Mouse (Mus musculus) hindbrain, postnatal 0 days (tissue): ENCODE results near the gene Tank. TPM values are rescaled to one million over a fixed set of nuclear protein-coding genes. Genes with fewer than 3 reads are reported as not detected.

ENCODE experiments used
- ATAC-seq: fragments of 200-750 bp; cut with Nextera tagmentation; 2 replicates; pipeline ENCODE4 v1.8.0; 2017; ENCODE audit warnings: mild to moderate bottlenecking, moderate TSS enrichment, moderate library complexity
- DNase-seq: peaks from one replicate; pipeline ENCODE4 v3.0.0-alpha.2; 2015; ENCODE audit warnings: low spot score
- H3K27ac ChIP-seq: fragments of 300-500 bp; sonication (generic); 2 replicates; pipeline ENCODE4 v1.5.1; 2014; ENCODE audit warnings: mild to moderate bottlenecking
- H3K27me3 ChIP-seq: fragments of 300-500 bp; sonication (generic); 2 replicates; pipeline ENCODE4 v1.6.1; 2014; ENCODE audit warnings: low read length, mixed read lengths; ENCODE audit not compliant: insufficient read depth
- H3K36me3 ChIP-seq: fragments of 300-500 bp; sonication (generic); 2 replicates; pipeline ENCODE4 v1.6.1; 2014; ENCODE audit warnings: low read length, mixed read lengths; ENCODE audit not compliant: insufficient read depth
- H3K4me1 ChIP-seq: fragments of 300-500 bp; sonication (generic); 2 replicates; pipeline ENCODE4 v1.6.1; 2014; ENCODE audit warnings: antibody characterized with exemption, low read length, mixed read lengths; ENCODE audit not compliant: insufficient read depth
- H3K4me2 ChIP-seq: fragments of 300-500 bp; sonication (generic); 2 replicates; pipeline ENCODE4 v1.6.1; 2014; ENCODE audit warnings: low read depth, mild to moderate bottlenecking, low read length, moderate library complexity, mixed read lengths
- H3K4me3 ChIP-seq: fragments of 300-500 bp; sonication (generic); 2 replicates; pipeline ENCODE4 v1.5.1; 2014; ENCODE audit warnings: low read length
- H3K9ac ChIP-seq: fragments of 300-500 bp; sonication (generic); replicated peaks from 2 replicates; pipeline ENCODE4 v1.6.1; 2014; ENCODE audit warnings: mild to moderate bottlenecking, low read length, moderate library complexity, mixed read lengths
- H3K9me3 ChIP-seq: fragments of 300-500 bp; sonication (generic); 2 replicates; pipeline ENCODE4 v1.6.1; 2016; ENCODE audit warnings: low read length, mixed read lengths
- CTCF ChIP-seq: IDR thresholded peaks from 2 replicates; pipeline ENCODE4 v1.5.1; 2016; ENCODE audit warnings: antibody characterized with exemption, control low read depth, low read depth
- WGBS: fragments of 180-500 bp; shearing (Covaris S2); extraction: QIAGEN DNeasy Blood & Tissue Kit; methylation state at CpG from one replicate; pipeline ENCODE4 v1.1.7; 2014; 5-methylcytosine and 5-hydroxymethylcytosine counted together
- polyA plus RNA-seq: library from polyadenylated mRNA; unstranded; fragments of >200 nt; fragmentation: Nextera tagmentation; extraction: Ambion mirVana; gene quantifications from 2 replicates; pipeline ENCODE4 v1.2.1, GENCODE M21; 2015
- total RNA-seq: library from RNA; depleted of rRNA; stranded (reverse); fragments of >200 nt; gene quantifications from 2 replicates; pipeline ENCODE4 v1.2.3, GENCODE M21; 2014

Tank gene
- total and polyA plus RNA-seq, 2 experiments from 2014 or later = 19.2 to 25.2 TPM

- Histone ChIP-seq H3K27me3 (no peaks in the 10 kb centered on the region), H3K9me3 (no peaks in the 10 kb centered on the region), H3K36me3 (no peaks in the 10 kb centered on the region), H3K4me2 (no peak overlapping the region), H3K4me1 (no peaks in the 10 kb centered on the region), H3K9ac (no peak overlapping the region), H3K4me3 (no peak overlapping the region), H3K27ac (no peak overlapping the region)
- no peak for DNase-seq
- no peak for TF ChIP-seq CTCF
- ATAC-seq = no peak
- 77% methylated on average over 3 of the region's 3 CpGs for WGBS
These were observed 1.2 kb downstream of the Tank start for GRCm38 (mm10) chr2:61579501-61579990.

- Histone ChIP-seq H3K4me2 (no peak overlapping the region), H3K9ac (no peak overlapping the region), H3K36me3 (no peaks in the 10 kb centered on the region), H3K27ac (no peak overlapping the region), H3K4me3 (no peak overlapping the region), H3K27me3 (no peaks in the 10 kb centered on the region), H3K4me1 (no peaks in the 10 kb centered on the region), H3K9me3 (no peaks in the 10 kb centered on the region)
- no peak for TF ChIP-seq CTCF
- no peak for ATAC-seq
- no peak for DNase-seq
- WGBS = 85% methylated on average over 3 of the region's 3 CpGs
These were observed 1.7 kb downstream of the Tank start for GRCm38 (mm10) chr2:61580091-61580490.

GRCm38 (mm10) chr2:61580555-61581080 is 2.2 kb downstream of the Tank start:
- DNase-seq (no peak), ATAC-seq (no peak)
- Histone ChIP-seq H3K27ac (no peak overlapping the region), H3K27me3 (no peaks in the 10 kb centered on the region), H3K9me3 (no peaks in the 10 kb centered on the region), H3K9ac (no peak overlapping the region), H3K4me3 (no peak overlapping the region), H3K4me2 (no peak overlapping the region), H3K4me1 (no peaks in the 10 kb centered on the region), H3K36me3 (no peaks in the 10 kb centered on the region)
- no peak for TF ChIP-seq CTCF
- 69% methylated on average over 10 of the region's 10 CpGs for WGBS

- Histone ChIP-seq H3K27me3 (no peaks in the 10 kb centered on the region), H3K36me3 (no peaks in the 10 kb centered on the region), H3K9me3 (no peaks in the 10 kb centered on the region), H3K4me2 (no peak overlapping the region), H3K4me3 (no peak overlapping the region), H3K27ac (no peak overlapping the region), H3K9ac (no peak overlapping the region), H3K4me1 (no peaks in the 10 kb centered on the region)
- ATAC-seq (no peak), DNase-seq (no peak)
- 85% methylated on average over 5 of the region's 5 CpGs for WGBS
- TF ChIP-seq CTCF = no peak
These were observed 4.4 kb downstream of the Tank start for GRCm38 (mm10) chr2:61582578-61583315.

- 92% methylated on average over 1 of the region's 1 CpGs for WGBS
- Histone ChIP-seq H3K27ac (no peak overlapping the region), H3K27me3 (no peaks in the 10 kb centered on the region), H3K9me3 (no peaks in the 10 kb centered on the region), H3K9ac (no peak overlapping the region), H3K36me3 (no peaks in the 10 kb centered on the region), H3K4me2 (no peak overlapping the region), H3K4me1 (no peaks in the 10 kb centered on the region), H3K4me3 (no peak overlapping the region)
- DNase-seq (no peak), ATAC-seq (no peak)
- TF ChIP-seq CTCF = no peak
These were observed 7.1 kb downstream of the Tank start for GRCm38 (mm10) chr2:61585447-61585846.

- no peaks in the 10 kb centered on the region for H3K9me3 ChIP-seq
- 92% methylated on average over 3 of the region's 3 CpGs for WGBS
- H3K4me3 ChIP-seq = no peak overlapping the region
- ATAC-seq (no peak), DNase-seq (no peak)
- H3K27me3 ChIP-seq = no peaks in the 10 kb centered on the region
- H3K4me2 ChIP-seq = no peak overlapping the region
- no peaks in the 10 kb centered on the region for H3K4me1 ChIP-seq
- H3K27ac ChIP-seq = no peak overlapping the region
- TF ChIP-seq CTCF = no peak
- H3K36me3 ChIP-seq = no peaks in the 10 kb centered on the region
- no peak overlapping the region for H3K9ac ChIP-seq
These were observed 7.8 kb downstream of the Tank start for GRCm38 (mm10) chr2:61586166-61586565.

GRCm38 (mm10) chr2:61590751-61591150 is 12.4 kb downstream of the Tank start:
- no peak overlapping the region for H3K4me3 ChIP-seq
- H3K4me1 ChIP-seq = no peaks in the 10 kb centered on the region
- WGBS = 88% methylated on average over 2 of the region's 2 CpGs
- ATAC-seq = no peak
- no peak for DNase-seq
- no peak overlapping the region for H3K27ac ChIP-seq
- H3K9me3 ChIP-seq = no peaks in the 10 kb centered on the region
- no peak for TF ChIP-seq CTCF
- no peak overlapping the region for H3K4me2 ChIP-seq
- H3K27me3 ChIP-seq = no peaks in the 10 kb centered on the region
- H3K9ac ChIP-seq = no peak overlapping the region
- no peaks in the 10 kb centered on the region for H3K36me3 ChIP-seq
